Mouse (Mus musculus) thymus, postnatal 14 days (tissue): ENCODE measurements around the gene Actn4.

ENCODE experiments used
- DNase-seq: peaks from one replicate; pipeline ENCODE4 v3.0.0; 2021

Gene Actn4

GRCm38 (mm10) chr7:28961927-28962670 is at the start of gene Actn4:
Actn4 (minus strand) TSS chr7:28962340.
- DNase-seq, result peak; percentile 100

- peak; percentile 62 for DNase-seq
Observed at GRCm38 (mm10) chr7:29008714-29009113, 46.6 kb upstream of the Actn4 start.

- no peak for DNase-seq
Observed at GRCm38 (mm10) chr7:29008171-29008570, 46.0 kb upstream of the Actn4 start.

- no peak for DNase-seq
Observed at GRCm38 (mm10) chr7:29007224-29008101, 45.3 kb upstream of the Actn4 start.

GRCm38 (mm10) chr7:29000651-29001605 is 38.8 kb upstream of the Actn4 start:
- peak; percentile 92 for DNase-seq

- DNase-seq, result no peak
Observed at GRCm38 (mm10) chr7:28993402-28993801, 31.3 kb upstream of the Actn4 start.

- DNase-seq, result no peak
Observed at GRCm38 (mm10) chr7:28992997-28993396, 30.9 kb upstream of the Actn4 start.

- no peak for DNase-seq
Observed at GRCm38 (mm10) chr7:28991616-28992015, 29.5 kb upstream of the Actn4 start.

GRCm38 (mm10) chr7:28990766-28991273 is 28.7 kb upstream of the Actn4 start:
- DNase-seq, result no peak

GRCm38 (mm10) chr7:28985207-28985606 is 23.1 kb upstream of the Actn4 start:
- DNase-seq, result no peak

GRCm38 (mm10) chr7:28984452-28984851 is 22.3 kb upstream of the Actn4 start:
- DNase-seq, result no peak

GRCm38 (mm10) chr7:28983849-28984248 is 21.7 kb upstream of the Actn4 start:
- no peak for DNase-seq

- DNase-seq, result peak; percentile 78
Observed at GRCm38 (mm10) chr7:28983141-28983564, 21.0 kb upstream of the Actn4 start.

GRCm38 (mm10) chr7:28982274-28983013 is 20.3 kb upstream of the Actn4 start:
- DNase-seq, result peak; percentile 93

- DNase-seq, result peak; percentile 97
Observed at GRCm38 (mm10) chr7:28981651-28982273, 19.6 kb upstream of the Actn4 start, which contains the start of the genes Eif3k and Map4k1. Eif3k (minus strand) TSS chr7:28981864. Map4k1 (plus strand) TSS chr7:28982050.

GRCm38 (mm10) chr7:28977556-28977955 is 15.4 kb upstream of the Actn4 start:
- no peak for DNase-seq

GRCm38 (mm10) chr7:28973025-28973424 is 10.9 kb upstream of the Actn4 start:
- peak; percentile 32 for DNase-seq

GRCm38 (mm10) chr7:28972542-28972985 is 10.4 kb upstream of the Actn4 start:
- DNase-seq, result peak; percentile 84

- DNase-seq, result no peak
Observed at GRCm38 (mm10) chr7:28971770-28972269, 9.7 kb upstream of the Actn4 start.

- no peak for DNase-seq
Observed at GRCm38 (mm10) chr7:28971029-28971428, 8.9 kb upstream of the Actn4 start.
